Mouse (Mus musculus): Measurements from ENCODE around the gene Nfib. TPM values are rescaled to one million over a fixed set of nuclear protein-coding genes. Genes with fewer than 3 reads are reported as not detected.

Gene Nfib
- polyA plus RNA-seq, 1 experiment from 2014 or later, result 71.3 TPM

GRCm38 (mm10) chr4:82706012-82706411, 462 bp upstream of the Nfib start:
- H3K27me3 ChIP-seq, result no peaks in the 10 kb centered on the region
- no peak overlapping the region for H3K4me3 ChIP-seq
- H3K4me1 ChIP-seq (replicated peaks), result peaks cover 31% of the 10 kb centered on the region
- H3K4me2 ChIP-seq, result no peak overlapping the region
- no peak for ATAC-seq (ENCODE audit: low read depth)
- no peaks in the 10 kb centered on the region for H3K9me3 ChIP-seq
- 46% methylated on average over 2 of the region's 2 CpGs for WGBS
- no peaks in the 10 kb centered on the region for H3K36me3 ChIP-seq
- H3K27ac ChIP-seq (replicated peaks), result 0 out of 2 replicates have a peak overlapping the region, but pooled peaks have one; percentile 69
- no peak overlapping the region for H3K9ac ChIP-seq

- Histone ChIP-seq H3K4me1 (replicated peaks) (peaks cover 47% of the 10 kb centered on the region), H3K27me3 (no peaks in the 10 kb centered on the region), H3K4me2 (peak overlapping the region; percentile 48), H3K27ac (replicated peaks) (peak overlapping the region; percentile 69), H3K4me3 (peak overlapping the region; percentile 19), H3K9ac (peak overlapping the region; percentile 43), H3K9me3 (no peaks in the 10 kb centered on the region), H3K36me3 (no peaks in the 10 kb centered on the region)
- 34% methylated on average over 19 of the region's 19 CpGs for WGBS
- peak; percentile 34; the same call in 1 of the 2 replicates for ATAC-seq (ENCODE audit: low read depth)
Observed at GRCm38 (mm10) chr4:82704079-82704830, 1.3 kb downstream of the Nfib start.

- 45% methylated on average over 6 of the region's 6 CpGs for WGBS
- no peaks in the 10 kb centered on the region for H3K27me3 ChIP-seq
Observed at GRCm38 (mm10) chr4:82702808-82703207, 2.7 kb downstream of the Nfib start.

GRCm38 (mm10) chr4:82699504-82699903, 6.0 kb downstream of the Nfib start:
- WGBS, result 54% methylated on average over 11 of the region's 11 CpGs
- Histone ChIP-seq H3K4me2 (no peak overlapping the region), H3K4me1 (replicated peaks) (peaks cover 31% of the 10 kb centered on the region), H3K9me3 (no peaks in the 10 kb centered on the region), H3K9ac (no peak overlapping the region), H3K4me3 (no peak overlapping the region), H3K27me3 (no peaks in the 10 kb centered on the region), H3K27ac (replicated peaks) (no peak overlapping the region; the same call in 1 of the 2 replicates), H3K36me3 (no peaks in the 10 kb centered on the region)
- no peak for ATAC-seq (ENCODE audit: low read depth)

More at GRCm38 (mm10) chr4:82702808-82703207, 2.7 kb downstream of the Nfib start:
- no peak overlapping the region for H3K9ac ChIP-seq
- no peak overlapping the region for H3K4me2 ChIP-seq
- no peak for ATAC-seq (ENCODE audit: low read depth)
- H3K4me1 ChIP-seq (replicated peaks), result peaks cover 47% of the 10 kb centered on the region
- H3K9me3 ChIP-seq, result no peaks in the 10 kb centered on the region
- H3K36me3 ChIP-seq, result no peaks in the 10 kb centered on the region
- no peak overlapping the region for H3K27ac ChIP-seq (replicated peaks)
- H3K4me3 ChIP-seq, result no peak overlapping the region

- Histone ChIP-seq H3K9ac (no peak overlapping the region), H3K36me3 (no peaks in the 10 kb centered on the region), H3K9me3 (no peaks in the 10 kb centered on the region), H3K4me1 (replicated peaks) (peaks cover 22% of the 10 kb centered on the region), H3K27me3 (no peaks in the 10 kb centered on the region), H3K4me2 (no peak overlapping the region), H3K4me3 (no peak overlapping the region), H3K27ac (replicated peaks) (no peak overlapping the region)
- 86% methylated on average over 12 of the region's 12 CpGs for WGBS
- ATAC-seq (ENCODE audit: low read depth), result no peak
Observed at GRCm38 (mm10) chr4:82698616-82699015, 6.9 kb downstream of the Nfib start.

- no peaks in the 10 kb centered on the region for H3K9me3 ChIP-seq
- H3K4me2 ChIP-seq, result no peak overlapping the region
- H3K4me3 ChIP-seq, result no peak overlapping the region
- 61% methylated on average over 6 of the region's 6 CpGs for WGBS
- no peak overlapping the region for H3K27ac ChIP-seq (replicated peaks)
- peaks cover 33% of the 10 kb centered on the region for H3K4me1 ChIP-seq (replicated peaks)
- H3K36me3 ChIP-seq, result no peaks in the 10 kb centered on the region
- H3K27me3 ChIP-seq, result no peaks in the 10 kb centered on the region
- no peak for ATAC-seq (ENCODE audit: low read depth)
- H3K9ac ChIP-seq, result no peak overlapping the region
Observed at GRCm38 (mm10) chr4:82697151-82697550, 8.4 kb downstream of the Nfib start.

- H3K27ac ChIP-seq (replicated peaks), result no peak overlapping the region
- no peaks in the 10 kb centered on the region for H3K27me3 ChIP-seq
- H3K4me2 ChIP-seq, result no peak overlapping the region
- ATAC-seq (ENCODE audit: low read depth), result no peak
- H3K36me3 ChIP-seq, result no peaks in the 10 kb centered on the region
- H3K4me3 ChIP-seq, result no peak overlapping the region
- 64% methylated on average over 5 of the region's 5 CpGs for WGBS
- no peak overlapping the region for H3K9ac ChIP-seq
- H3K9me3 ChIP-seq, result no peaks in the 10 kb centered on the region
- H3K4me1 ChIP-seq (replicated peaks), result peaks cover 45% of the 10 kb centered on the region
Observed at GRCm38 (mm10) chr4:82695760-82696501, 9.6 kb downstream of the Nfib start.

- Histone ChIP-seq H3K9me3 (no peaks in the 10 kb centered on the region), H3K4me3 (no peak overlapping the region), H3K36me3 (no peaks in the 10 kb centered on the region), H3K27ac (replicated peaks) (peak overlapping the region; percentile 79), H3K9ac (no peak overlapping the region), H3K27me3 (no peaks in the 10 kb centered on the region), H3K4me1 (replicated peaks) (peaks cover 42% of the 10 kb centered on the region), H3K4me2 (no peak overlapping the region)
- no peak for ATAC-seq (ENCODE audit: low read depth)
- 34% methylated on average over 3 of the region's 3 CpGs for WGBS
Observed at GRCm38 (mm10) chr4:82692009-82692326, 13.6 kb downstream of the Nfib start.

GRCm38 (mm10) chr4:82691126-82692008, 14.2 kb downstream of the Nfib start:
- no peaks in the 10 kb centered on the region for H3K9me3 ChIP-seq
- WGBS, result 41% methylated on average over 4 of the region's 4 CpGs
- H3K27me3 ChIP-seq, result no peaks in the 10 kb centered on the region
- H3K9ac ChIP-seq, result no peak overlapping the region
- no peak overlapping the region for H3K4me2 ChIP-seq
- ATAC-seq (ENCODE audit: low read depth), result peak; percentile 26; the same call in 1 of the 2 replicates
- no peaks in the 10 kb centered on the region for H3K36me3 ChIP-seq
- H3K4me3 ChIP-seq, result no peak overlapping the region
- peak overlapping the region; percentile 79 for H3K27ac ChIP-seq (replicated peaks)
- peaks cover 42% of the 10 kb centered on the region for H3K4me1 ChIP-seq (replicated peaks)

- no peak overlapping the region for H3K9ac ChIP-seq
- 25% methylated on average over 7 of the region's 7 CpGs for WGBS
- H3K27ac ChIP-seq (replicated peaks), result peak overlapping the region; percentile 79
- H3K4me3 ChIP-seq, result no peak overlapping the region
- no peak overlapping the region for H3K4me2 ChIP-seq
- no peaks in the 10 kb centered on the region for H3K36me3 ChIP-seq
- ATAC-seq (ENCODE audit: low read depth), result peak; percentile 85
- no peaks in the 10 kb centered on the region for H3K27me3 ChIP-seq
- H3K9me3 ChIP-seq, result no peaks in the 10 kb centered on the region
- H3K4me1 ChIP-seq (replicated peaks), result peaks cover 42% of the 10 kb centered on the region
Observed at GRCm38 (mm10) chr4:82690267-82690666, 15.3 kb downstream of the Nfib start.

- ATAC-seq (ENCODE audit: low read depth), result no peak
- WGBS, result 89% methylated on average over 6 of the region's 6 CpGs
- no peaks in the 10 kb centered on the region for H3K9me3 ChIP-seq
- no peak overlapping the region for H3K4me2 ChIP-seq
- no peaks in the 10 kb centered on the region for H3K27me3 ChIP-seq
- peaks cover 13% of the 10 kb centered on the region for H3K4me1 ChIP-seq (replicated peaks)
- H3K36me3 ChIP-seq, result no peaks in the 10 kb centered on the region
- no peak overlapping the region for H3K9ac ChIP-seq
- H3K4me3 ChIP-seq, result no peak overlapping the region
- H3K27ac ChIP-seq (replicated peaks), result no peak overlapping the region
Observed at GRCm38 (mm10) chr4:82686037-82686436, 19.5 kb downstream of the Nfib start.

All from neural tube, embryonic 13.5 days (tissue).